Mouse (Mus musculus) right cerebral cortex, adult 18-20 months (tissue): ENCODE results near the gene Zfp523.

Source experiments
- DNase-seq: peaks from one replicate; pipeline ENCODE4 v3.0.0; 2022; ENCODE audit warnings: mixed read lengths

Zfp523 gene

GRCm38 (mm10) chr17:28247613-28248012, 70.7 kb downstream of the Zfp523 start:
- no peak for DNase-seq

DNA sequence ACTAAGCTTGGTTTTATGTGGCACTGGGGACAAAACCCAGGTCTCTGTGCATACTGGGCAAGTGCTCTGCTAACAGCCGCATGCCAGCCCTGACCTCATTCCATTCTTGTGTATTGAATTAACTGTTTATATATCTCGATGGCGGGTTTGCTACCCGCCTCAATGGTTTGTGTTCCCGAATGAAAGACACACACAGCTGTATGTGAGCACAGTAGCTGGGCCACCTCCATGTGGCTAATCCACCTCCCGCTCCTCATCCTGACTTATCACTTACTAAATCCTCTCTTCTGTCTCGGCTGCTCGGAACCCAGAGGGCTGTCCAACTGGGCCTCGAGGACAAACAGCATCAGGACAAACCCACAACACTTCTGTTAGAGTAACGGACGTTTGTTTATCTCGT, 72.1 kb downstream of the Zfp523 start:
- no peak for DNase-seq

- no peak for DNase-seq
Measured at GRCm38 (mm10) chr17:28251579-28252280, 74.8 kb downstream of the Zfp523 start.

DNA sequence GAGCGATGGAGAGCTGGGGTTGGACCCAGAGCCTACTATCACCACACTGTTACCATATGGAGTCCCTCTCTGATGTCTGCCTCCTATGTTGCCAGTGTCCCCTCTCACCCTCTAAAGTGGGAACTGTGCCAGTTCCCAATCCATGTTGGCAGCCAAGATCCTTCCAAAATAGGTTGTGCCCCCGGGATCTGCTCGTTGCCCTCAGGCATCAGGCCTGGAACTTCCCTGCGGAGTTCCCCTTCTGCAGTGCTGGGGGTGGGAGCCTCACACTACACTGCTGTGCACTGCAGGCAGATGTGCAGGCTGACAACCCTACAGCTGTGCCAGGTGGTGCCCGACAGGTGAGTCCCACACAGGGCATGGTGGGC, 75.3 kb downstream of the Zfp523 start:
- no peak for DNase-seq

- no peak for DNase-seq
Measured at GRCm38 (mm10) chr17:28253216-28253615, 76.3 kb downstream of the Zfp523 start.

DNA sequence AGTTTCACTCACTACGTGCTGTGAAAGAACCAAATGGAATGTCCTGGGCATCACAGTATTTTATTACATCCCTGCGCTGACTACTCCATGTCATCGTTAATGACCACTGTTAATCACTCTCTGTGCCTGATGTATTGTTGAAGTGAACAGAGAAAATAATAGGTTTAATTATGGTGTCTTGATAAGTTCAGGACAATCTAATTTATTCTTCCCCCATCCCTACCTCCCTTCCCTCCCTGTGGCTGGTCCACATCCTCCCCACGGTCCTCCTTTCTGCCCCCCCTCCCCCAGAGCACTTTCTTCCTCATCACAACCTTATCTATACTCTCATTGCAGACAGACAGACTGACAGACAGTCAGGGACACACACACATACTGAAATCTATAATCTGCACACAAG, 77.9 kb downstream of the Zfp523 start:
- DNase-seq = no peak
